9 mouse cellular contexts compared by ENCODE assay signal in the genomic region with DNA sequence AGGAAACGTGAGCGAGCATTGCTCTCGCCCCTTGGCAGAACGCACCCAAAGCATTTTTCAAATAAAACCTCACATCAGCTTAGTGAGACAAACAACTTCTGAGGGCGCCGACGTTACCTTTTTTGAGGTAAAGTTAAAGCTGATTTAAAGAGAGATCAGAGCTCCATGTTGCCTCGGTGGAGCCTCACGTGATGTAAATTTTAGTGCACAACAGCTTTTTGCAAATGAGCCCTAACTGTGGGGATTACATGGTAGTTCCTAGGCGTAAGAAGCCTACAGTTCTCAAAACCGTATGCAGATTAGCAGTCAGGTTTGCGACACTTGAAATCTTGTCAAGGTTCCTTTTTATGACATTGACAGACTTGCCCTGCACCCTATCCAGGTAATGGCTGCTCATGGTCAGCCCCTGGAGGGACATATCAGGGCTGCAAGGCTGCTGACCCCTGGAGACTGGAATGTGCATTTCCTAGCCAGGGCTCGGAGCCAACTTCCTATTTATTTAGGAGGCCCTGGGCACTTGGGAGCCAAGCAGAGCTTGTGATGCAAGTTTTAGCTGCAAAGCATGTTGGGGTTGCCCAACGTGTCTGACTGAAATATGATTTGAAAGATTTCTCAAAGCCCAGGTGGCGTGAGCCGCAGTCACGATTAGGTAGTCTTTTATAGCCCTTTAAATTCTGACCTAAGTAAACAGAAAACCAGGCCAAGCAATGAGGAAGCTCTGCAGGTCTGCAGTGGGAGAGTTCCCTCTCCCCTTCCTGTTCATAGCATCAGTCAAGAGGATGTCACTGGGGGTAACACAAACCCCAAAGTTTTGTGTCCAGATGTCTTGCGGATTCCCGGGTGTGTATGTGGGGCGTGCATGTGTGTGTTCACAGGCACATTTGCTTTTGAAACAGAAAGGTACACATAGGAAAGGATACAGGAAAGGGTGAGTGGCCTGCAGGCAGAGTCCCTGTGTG.
DNase-seq lines count a peak whose midpoint lies in the region; ATAC-seq and TF ChIP-seq lines count a peak whose summit lies in the region.
"Had no signal": no experiment of that assay in that cellular context is flagged by ENCODE, and none has a peak within 500 bp of the region (broad histone marks: within the 10 kb centered on the region; RNA-seq: fewer than 3 reads in every experiment).

No protein-coding gene starts in this region.

- H3K9ac ChIP-seq in hindbrain, postnatal 0 days (replicated peaks; ENCODE audit: low read length): no peak overlapping the region
- H3K9ac ChIP-seq in hindbrain, embryonic 14.5 days: no peak overlapping the region
- no peak overlapping the region for H3K9ac ChIP-seq in heart, embryonic 12.5 days
- H3K9ac ChIP-seq in midbrain, embryonic 15.5 days: no peak overlapping the region
- H3K9ac ChIP-seq: neural tube, embryonic 13.5 days had no signal

- no peaks in the 10 kb centered on the region for H3K9me3 ChIP-seq in hindbrain, postnatal 0 days (ENCODE audit: low read length)
- H3K9me3 ChIP-seq in hindbrain, embryonic 14.5 days (ENCODE audit: control insufficient read depth, low read length): no peaks in the 10 kb centered on the region
- H3K9me3 ChIP-seq in heart, embryonic 12.5 days (replicated peaks): no peaks in the 10 kb centered on the region
- no peaks in the 10 kb centered on the region for H3K9me3 ChIP-seq in midbrain, embryonic 15.5 days
- H3K9me3 ChIP-seq: neural tube, embryonic 13.5 days had no signal

- peak; percentile 61 for DNase-seq in hindbrain, postnatal 0 days (ENCODE audit: low spot score)
- DNase-seq in hindbrain, embryonic 14.5 days (ENCODE audit: low spot score): no peak
- peak; percentile 19 for DNase-seq in c-Kit-positive CD71-negative TER-119-negative erythroid progenitor cells, embryonic 14.5 days (ENCODE audit: low read depth)
- DNase-seq in kidney, postnatal 36 days: peak; percentile 88 to 89
- DNase-seq in urinary bladder, postnatal 14 days (ENCODE audit: low spot score): peak; percentile 85
- DNase-seq in layer of hippocampus, postnatal 36 days: no peak

- WGBS in hindbrain, postnatal 0 days: 74% methylated on average over 20 of the region's 20 CpGs
- 80% methylated on average over 20 of the region's 20 CpGs for WGBS in hindbrain, embryonic 14.5 days
- 67% methylated on average over 20 of the region's 20 CpGs for WGBS in heart, embryonic 12.5 days
- 78% methylated on average over 20 of the region's 20 CpGs for WGBS in midbrain, embryonic 15.5 days

- no peaks in the 10 kb centered on the region for H3K4me1 ChIP-seq in hindbrain, postnatal 0 days (ENCODE audit: insufficient read depth, low read length)
- no peaks in the 10 kb centered on the region for H3K4me1 ChIP-seq in hindbrain, embryonic 14.5 days (replicated peaks; ENCODE audit: control insufficient read depth, insufficient read depth, low read length)
- H3K4me1 ChIP-seq in heart, embryonic 12.5 days (replicated peaks): peaks cover 7% of the 10 kb centered on the region
- H3K4me1 ChIP-seq in midbrain, embryonic 15.5 days: no peaks in the 10 kb centered on the region; the same call in 1 of the 2 replicates

- no peak for ATAC-seq in hindbrain, postnatal 0 days
- ATAC-seq in hindbrain, embryonic 14.5 days (ENCODE audit: low FRiP score): no peak
- peak; percentile 77 for ATAC-seq in heart, embryonic 12.5 days (ENCODE audit: insufficient number of reproducible peaks, low FRiP score)
- ATAC-seq in midbrain, embryonic 15.5 days (replicated peaks): no peak

- no peaks in the 10 kb centered on the region for H3K27me3 ChIP-seq in hindbrain, postnatal 0 days (ENCODE audit: insufficient read depth, low read length)
- H3K27me3 ChIP-seq in hindbrain, embryonic 14.5 days (ENCODE audit: control insufficient read depth, insufficient read depth, low read length): no peaks in the 10 kb centered on the region
- no peaks in the 10 kb centered on the region for H3K27me3 ChIP-seq in heart, embryonic 12.5 days (replicated peaks)
- H3K27me3 ChIP-seq in midbrain, embryonic 15.5 days (replicated peaks): no peaks in the 10 kb centered on the region
- H3K27me3 ChIP-seq: neural tube, embryonic 13.5 days had no signal

- TF ChIP-seq CTCF in hindbrain, postnatal 0 days (IDR thresholded peaks at IDR 0.05; ENCODE audit: low read depth): peak; percentile 58

- no peaks in the 10 kb centered on the region for H3K36me3 ChIP-seq in hindbrain, postnatal 0 days (ENCODE audit: insufficient read depth, low read length)
- no peaks in the 10 kb centered on the region for H3K36me3 ChIP-seq in hindbrain, embryonic 14.5 days (replicated peaks; ENCODE audit: control insufficient read depth, insufficient read depth)
- no peaks in the 10 kb centered on the region for H3K36me3 ChIP-seq in heart, embryonic 12.5 days
- H3K36me3 ChIP-seq in midbrain, embryonic 15.5 days (replicated peaks): no peaks in the 10 kb centered on the region
- H3K36me3 ChIP-seq: neural tube, embryonic 13.5 days had no signal

- H3K4me3 ChIP-seq in hindbrain, postnatal 0 days (ENCODE audit: low read length): no peak overlapping the region
- H3K4me3 ChIP-seq in hindbrain, embryonic 14.5 days (replicated peaks; ENCODE audit: low read length): no peak overlapping the region
- H3K4me3 ChIP-seq in heart, embryonic 12.5 days: no peak overlapping the region
- no peak overlapping the region for H3K4me3 ChIP-seq in midbrain, embryonic 15.5 days
- H3K4me3 ChIP-seq: neural tube, embryonic 13.5 days had no signal

- no peak overlapping the region for H3K27ac ChIP-seq in hindbrain, postnatal 0 days
- no peak overlapping the region for H3K27ac ChIP-seq in hindbrain, embryonic 14.5 days
- H3K27ac ChIP-seq in heart, embryonic 12.5 days (ENCODE audit: poor library complexity, severe bottlenecking): peak overlapping the region; percentile 14; the same call in 1 of the 2 replicates
- H3K27ac ChIP-seq in midbrain, embryonic 15.5 days: peak overlapping the region; percentile 5; the same call in 1 of the 2 replicates
- H3K27ac ChIP-seq: neural tube, embryonic 13.5 days had no signal

- H3K4me2 ChIP-seq in hindbrain, postnatal 0 days (ENCODE audit: low read depth, low read length): no peak overlapping the region
- H3K4me2 ChIP-seq in hindbrain, embryonic 14.5 days (replicated peaks): no peak overlapping the region
- no peak overlapping the region for H3K4me2 ChIP-seq in heart, embryonic 12.5 days
- H3K4me2 ChIP-seq in midbrain, embryonic 15.5 days: no peak overlapping the region
- H3K4me2 ChIP-seq: neural tube, embryonic 13.5 days had no signal

Comparison
In these comparisons a context has a peak if more than half of its experiments do, and no peak if none do; other contexts are left out.
1. DNase-seq: peak in hindbrain, postnatal 0 days (single experiment), c-Kit-positive CD71-negative TER-119-negative erythroid progenitor cells, embryonic 14.5 days (single experiment), kidney, postnatal 36 days (2 of 2) and urinary bladder, postnatal 14 days (single experiment); none in hindbrain, embryonic 14.5 days (single experiment) and layer of hippocampus, postnatal 36 days (0 of 2).
2. H3K27ac ChIP-seq: peak in heart, embryonic 12.5 days (single experiment) and midbrain, embryonic 15.5 days (single experiment); none in hindbrain, postnatal 0 days (single experiment) and hindbrain, embryonic 14.5 days (single experiment).